Mouse (Mus musculus) layer of hippocampus, postnatal 25 days (tissue): ENCODE measurements at regions not wholly inside any gene's neighbourhood (a gene's known extent, or its start where the extent isn't known, plus 50 kb on each side); places are given as distances from the start of the nearest gene placed in this dataset.

Experiments
- DNase-seq, 2 experiments: peaks; one replicate each; pipeline ENCODE4 v3.0.0; 2022; ENCODE audit warnings: mixed read lengths in 2 of 2, low spot score in 1 of 2; ENCODE audit errors: extremely low spot score in 1 of 2

DNA sequence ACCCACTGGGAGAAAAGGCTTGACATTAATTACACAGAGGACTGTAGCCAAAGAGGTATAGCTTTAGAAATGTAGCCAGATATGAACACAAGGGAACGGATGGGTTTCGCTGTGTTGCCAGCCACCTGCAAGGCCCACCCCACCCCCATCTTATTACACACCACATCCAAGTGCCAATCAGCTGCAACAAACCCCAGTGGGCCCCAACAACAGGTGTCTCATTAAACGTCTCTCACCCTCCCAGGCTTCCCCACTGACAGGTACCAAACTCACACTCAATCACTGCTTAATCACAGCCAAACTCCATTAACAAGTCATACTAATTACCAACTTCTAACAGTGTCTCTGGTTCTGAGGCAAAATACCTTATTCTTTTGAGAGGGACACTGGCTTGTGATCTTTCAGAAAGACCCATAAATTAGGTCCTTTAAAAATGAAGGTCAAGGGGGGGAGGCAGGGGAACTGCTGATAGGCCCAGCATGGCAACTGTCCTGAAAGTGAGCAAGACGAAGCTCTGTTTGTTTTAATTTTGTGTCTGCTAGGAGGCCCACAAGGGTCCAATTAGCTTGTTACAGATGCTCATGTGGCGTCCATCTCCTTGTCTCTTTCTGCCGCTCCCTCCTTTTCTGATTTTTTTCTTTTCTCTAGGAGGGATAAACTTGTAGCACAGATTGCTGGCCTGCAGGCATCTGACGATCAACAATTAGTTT, 115.4 kb upstream of the Arrdc4 start:
- no peak for DNase-seq

GRCm38 (mm10) chr7:68858471-68859210, 109.6 kb upstream of the Arrdc4 start:
- no peak for DNase-seq

- peak; percentile 52 to 58 for DNase-seq
Observed at GRCm38 (mm10) chr7:68851981-68852575, 103.0 kb upstream of the Arrdc4 start.

DNA sequence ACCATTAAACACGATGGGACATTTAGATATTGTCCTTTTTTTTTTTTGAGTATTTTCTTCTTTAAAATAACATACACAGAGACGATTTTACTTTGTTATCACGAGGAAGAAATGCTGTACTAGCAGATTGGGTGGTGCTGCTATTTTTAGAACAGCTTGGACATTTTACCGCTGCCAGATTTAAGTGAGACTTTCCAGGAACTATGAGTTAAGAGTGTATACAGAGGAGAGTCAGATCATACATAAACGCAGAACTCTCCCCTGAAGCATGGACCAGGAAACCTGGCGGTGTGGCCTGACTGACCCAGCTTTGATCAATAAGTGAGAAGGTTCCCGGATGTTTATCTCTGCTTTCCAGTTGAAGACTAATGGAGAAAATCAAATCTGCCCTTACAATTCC, 95.6 kb upstream of the Arrdc4 start:
- no peak for DNase-seq

GRCm38 (mm10) chr7:68843374-68843773, 94.3 kb upstream of the Arrdc4 start:
- DNase-seq: no peak

- no peak for DNase-seq
Observed at GRCm38 (mm10) chr7:68833977-68834791, 85.1 kb upstream of the Arrdc4 start.

GRCm38 (mm10) chr7:68833517-68833916, 84.5 kb upstream of the Arrdc4 start:
- DNase-seq: no peak

DNA sequence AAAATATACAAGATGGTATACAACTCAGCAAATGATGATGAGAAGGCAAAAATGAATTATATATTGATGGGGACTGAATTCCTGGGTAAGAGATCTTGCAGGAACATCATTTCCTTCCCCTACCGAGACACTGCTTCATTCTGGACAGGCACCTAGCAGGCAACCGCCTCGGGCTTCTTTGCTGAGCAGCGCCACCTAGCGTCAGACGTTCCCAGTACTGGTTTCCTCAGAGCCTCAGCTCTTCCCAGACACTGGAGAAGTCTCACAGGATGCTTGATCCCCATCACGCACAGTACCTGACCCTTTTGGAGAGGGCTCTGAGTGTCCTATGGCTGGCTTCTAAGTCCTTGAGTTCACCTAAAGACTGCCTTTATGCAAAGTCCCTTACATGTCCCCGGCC, 80.8 kb upstream of the Arrdc4 start:
- DNase-seq: peak; percentile 81 to 99

DNA sequence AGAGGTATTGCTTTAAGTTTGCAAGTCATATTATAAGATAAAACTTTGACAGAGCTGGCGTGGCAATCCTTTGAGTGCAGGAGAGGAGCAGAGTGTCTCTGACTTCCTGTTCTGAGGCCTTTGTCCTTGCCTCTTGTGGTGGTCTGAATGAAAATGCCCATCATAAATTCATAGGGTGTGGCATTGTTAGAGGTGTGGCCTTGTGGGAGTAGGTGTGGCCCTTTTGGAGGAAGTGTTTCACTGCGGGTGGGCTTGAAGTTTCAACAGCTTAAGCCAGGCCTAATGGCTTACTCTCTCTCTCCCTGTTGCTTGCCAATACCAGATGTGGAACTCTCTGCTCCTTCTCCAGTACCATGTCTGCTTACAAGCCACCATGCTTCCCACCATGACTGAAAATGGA, 75.4 kb upstream of the Arrdc4 start:
- no peak for DNase-seq

DNA sequence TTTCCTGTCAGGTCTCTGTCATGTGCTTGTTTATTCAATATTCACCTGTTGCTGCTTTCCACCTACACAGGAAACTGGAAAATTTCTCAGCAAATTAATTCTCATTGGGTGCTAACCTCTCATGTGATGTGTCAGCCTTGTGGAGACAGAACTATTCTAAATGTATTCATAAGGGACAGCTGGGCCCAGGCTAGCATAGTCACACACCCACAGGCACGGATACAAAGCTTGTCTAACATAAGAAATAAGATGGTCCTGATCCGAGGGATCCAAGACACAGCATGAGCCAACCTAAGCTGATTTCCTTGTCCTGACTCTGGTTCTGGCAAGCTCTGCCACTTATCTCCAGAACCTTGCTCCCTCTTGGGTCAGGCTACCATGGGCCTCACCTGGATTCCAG, 74.6 kb upstream of the Arrdc4 start:
- no peak for DNase-seq

DNA sequence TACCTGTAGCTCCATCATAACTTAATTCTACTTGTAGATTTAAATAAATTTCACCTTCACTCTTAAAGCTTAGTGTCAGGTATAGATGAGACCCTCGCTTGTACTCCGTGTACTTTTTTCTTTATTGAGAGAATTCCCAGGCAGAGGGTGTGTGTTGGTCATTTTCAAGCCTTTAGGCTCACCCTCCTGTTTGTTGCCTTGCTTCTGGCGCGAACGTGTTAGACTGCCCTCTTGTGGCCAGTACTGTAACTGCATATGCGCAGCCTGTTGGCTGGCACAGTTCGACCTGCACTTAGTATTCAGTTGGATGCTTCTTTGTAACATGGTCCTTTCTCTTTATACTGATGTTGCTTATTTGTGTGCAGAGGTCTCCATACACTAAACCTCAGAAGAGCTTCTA, 74.1 kb upstream of the Arrdc4 start:
- peak in 1 of 2 experiments; percentile 70 for DNase-seq

GRCm38 (mm10) chr7:68814823-68815666, 66.0 kb upstream of the Arrdc4 start:
- DNase-seq: no peak

GRCm38 (mm10) chr7:68809782-68810181, 60.7 kb upstream of the Arrdc4 start:
- no peak for DNase-seq
